Mouse (Mus musculus) olfactory bulb, adult 2 months (tissue): ENCODE data around the gene Prpf18.

Experiments used
- CTCF ChIP-seq: fragments of 200-500 bp; IDR thresholded peaks from 2 replicates; pipeline ENCODE4 v1.5.1; 2012; ENCODE audit warnings: low read depth, mild to moderate bottlenecking, low read length, moderate library complexity; ENCODE audit not compliant: insufficient read depth
- POLR2A ChIP-seq: fragments of 200-500 bp; IDR thresholded peaks from 2 replicates; pipeline ENCODE4 v1.6.1; 2012; ENCODE audit warnings: mild to moderate bottlenecking, low read depth, low read length, moderate library complexity; ENCODE audit not compliant: insufficient read depth

- TF ChIP-seq CTCF, result no peak
- no peak for TF ChIP-seq POLR2A
These were observed 72.4 kb downstream of the Prpf18 start for GRCm38 (mm10) chr2:4579357-4580068.
